Mouse (Mus musculus): ENCODE measurements around the gene Ccnd3.

The Ccnd3 gene

DNA sequence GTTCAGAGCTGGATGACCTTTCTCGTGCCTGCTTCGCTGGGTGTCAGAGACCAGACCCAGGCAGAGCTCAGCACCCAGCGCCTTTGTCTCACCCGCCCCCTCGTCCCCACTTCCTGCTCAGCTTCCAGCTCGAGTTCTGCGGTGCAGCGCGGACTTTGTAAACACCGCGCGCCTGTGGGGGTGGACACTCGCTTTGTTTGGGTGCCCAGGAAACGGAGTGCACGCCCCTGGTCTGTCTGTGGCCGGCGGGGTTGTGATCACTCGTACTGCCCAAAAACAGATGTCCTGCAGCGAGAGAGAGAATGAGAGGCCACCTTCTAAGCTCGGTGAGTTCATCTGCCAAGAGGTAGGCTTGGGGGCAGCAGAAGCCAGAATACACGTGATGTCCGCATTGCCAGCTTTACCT lies at the start of gene Ccnd3:
Ccnd3 (plus strand) TSS at position 111 of the 406 bp plus-strand sequence.
- peak; percentile 76 to 89 for DNase-seq (ENCODE audit: low spot score in 2 of 2)

DNA sequence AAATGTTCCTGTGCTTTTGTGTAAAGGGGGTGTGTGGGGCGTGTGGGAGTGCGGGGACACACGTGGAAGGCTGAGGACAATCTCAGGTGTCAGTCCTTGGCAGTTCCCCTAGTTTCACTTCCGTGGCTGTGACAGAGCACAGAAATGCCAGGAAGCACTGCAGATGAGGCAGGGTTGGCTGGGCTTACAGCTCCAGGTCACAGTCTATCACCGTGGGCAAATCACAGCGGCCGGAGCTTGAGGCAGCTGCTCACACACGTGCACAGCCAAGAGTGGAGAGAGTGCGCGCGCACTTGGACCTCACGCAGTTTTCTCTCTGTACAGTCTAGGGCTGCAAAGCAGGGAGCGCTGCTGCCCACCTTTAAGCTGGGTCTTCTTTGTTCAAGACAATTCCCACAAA lies 46.5 kb upstream of the Ccnd3 start:
- no peak for DNase-seq (ENCODE audit: low spot score in 2 of 2)

DNA sequence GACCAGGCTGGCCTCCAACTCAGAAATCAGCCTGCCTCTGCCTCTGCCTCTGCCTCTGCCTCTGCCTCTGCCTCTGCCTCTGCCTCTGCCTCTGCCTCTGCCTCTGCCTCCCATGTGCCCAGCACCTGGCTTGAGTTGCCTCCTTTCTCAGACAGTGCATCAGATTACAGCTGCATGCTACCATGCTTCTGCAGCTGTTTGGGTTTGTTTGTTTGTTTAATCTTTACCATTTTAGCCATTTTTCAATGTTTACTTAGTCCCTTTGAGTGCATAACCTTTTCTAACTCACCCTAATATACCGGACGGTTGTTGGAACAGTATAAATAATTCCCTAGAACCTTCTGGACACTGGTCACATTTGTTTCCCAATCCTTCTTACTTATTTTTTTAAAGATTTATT lies 45.9 kb upstream of the Ccnd3 start:
- DNase-seq (ENCODE audit: low spot score in 2 of 2): no peak

DNA sequence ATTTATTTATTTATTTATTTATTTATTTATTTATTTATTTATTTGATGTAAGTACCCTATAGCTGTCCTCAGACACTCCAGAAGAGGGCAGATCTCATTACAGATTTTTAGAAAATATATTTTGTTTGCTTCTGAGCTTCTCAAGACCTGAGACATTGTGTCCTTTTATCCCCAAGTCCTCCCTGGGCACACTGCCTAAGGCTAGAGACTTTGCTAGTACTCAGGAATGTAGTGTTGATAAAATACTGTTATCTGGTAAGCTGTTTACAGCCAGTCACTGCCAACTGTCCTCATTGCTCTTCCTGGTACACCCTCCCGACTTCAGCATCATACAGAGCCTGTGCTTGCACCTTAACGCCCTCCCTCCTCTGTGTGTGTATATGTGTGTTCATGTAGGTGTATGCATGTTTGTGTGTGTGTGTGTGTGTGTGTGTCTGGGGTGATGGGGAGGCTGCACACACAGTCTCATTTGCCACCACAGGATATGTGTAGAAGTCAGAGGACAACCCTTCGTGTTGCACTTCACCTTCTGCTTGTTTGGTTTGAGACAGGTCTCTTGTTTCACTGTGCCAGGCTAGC lies 45.4 kb upstream of the Ccnd3 start:
- DNase-seq (ENCODE audit: low spot score in 2 of 2): no peak

DNA sequence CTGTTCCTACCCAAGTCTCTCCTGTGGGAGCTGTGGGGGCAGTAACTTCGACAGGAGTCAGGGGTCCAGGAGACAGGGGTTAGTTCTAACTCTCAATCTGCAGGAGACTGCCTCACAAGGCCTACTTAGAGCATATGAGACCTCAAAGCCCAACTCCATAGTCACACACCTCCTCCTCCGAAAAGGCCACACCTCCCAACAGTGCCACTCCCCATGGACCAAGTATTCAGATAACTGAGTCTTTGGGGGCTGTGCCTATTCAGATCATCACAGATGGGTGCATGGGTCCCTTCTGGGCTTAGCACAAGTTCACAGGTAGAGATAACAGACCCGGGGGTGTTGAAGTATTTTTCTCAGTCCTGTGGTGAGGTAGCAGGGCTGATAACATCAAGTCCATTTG lies 43.2 kb upstream of the Ccnd3 start:
- no peak for DNase-seq (ENCODE audit: low spot score in 2 of 2)

DNA sequence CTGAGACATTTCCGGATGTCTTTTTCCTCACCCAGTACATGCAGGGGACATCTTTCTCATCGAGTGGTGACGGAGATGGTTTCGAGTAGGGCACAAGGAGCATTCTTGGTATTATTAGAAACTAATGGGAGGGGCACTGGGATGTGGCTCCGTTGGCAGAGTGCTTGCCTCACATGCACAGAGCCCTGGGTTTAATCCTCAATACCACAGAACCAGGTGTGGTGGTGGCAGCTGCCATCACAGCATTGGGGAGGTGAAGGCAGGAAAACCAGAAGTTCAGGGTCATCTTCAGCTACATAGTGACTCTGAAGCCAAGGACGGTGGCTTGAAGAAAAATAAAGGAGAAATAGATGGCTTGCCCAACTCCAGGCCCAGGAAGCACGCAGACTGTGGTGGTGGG lies 42.6 kb upstream of the Ccnd3 start:
- DNase-seq (ENCODE audit: low spot score in 2 of 2): no peak

DNA sequence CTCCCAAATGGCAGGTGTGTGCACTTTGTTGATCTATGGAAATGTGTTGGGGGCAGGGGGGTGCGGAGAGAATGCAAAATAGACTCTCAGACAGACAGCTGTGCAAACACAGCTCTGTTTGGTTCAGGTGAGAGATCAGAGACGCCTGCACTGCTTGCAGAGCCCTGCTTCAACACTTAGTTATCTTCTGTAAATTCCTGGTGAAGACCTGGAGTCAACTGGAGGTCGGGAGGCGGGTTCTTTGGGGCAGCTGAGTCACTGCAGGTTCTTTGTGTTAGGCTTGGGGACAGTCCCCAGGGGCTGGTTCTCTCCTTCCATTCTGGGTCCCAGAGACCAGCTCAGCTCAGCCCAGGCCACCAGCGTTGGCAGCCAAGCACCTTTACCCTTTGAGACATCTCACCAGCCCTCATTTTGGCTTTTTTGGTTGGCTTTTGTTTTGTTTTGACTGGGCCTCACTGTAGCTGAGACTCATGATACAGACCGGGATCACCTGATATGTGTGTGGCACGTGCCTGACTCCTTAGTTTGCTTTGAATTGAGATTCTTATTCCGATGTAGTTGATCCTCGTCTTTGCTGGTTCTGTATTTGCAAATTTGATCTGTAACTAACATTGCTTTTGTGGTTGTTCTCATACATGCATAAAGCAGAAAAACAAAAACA lies 42.0 kb upstream of the Ccnd3 start:
- DNase-seq (ENCODE audit: low spot score in 2 of 2): no peak

DNA sequence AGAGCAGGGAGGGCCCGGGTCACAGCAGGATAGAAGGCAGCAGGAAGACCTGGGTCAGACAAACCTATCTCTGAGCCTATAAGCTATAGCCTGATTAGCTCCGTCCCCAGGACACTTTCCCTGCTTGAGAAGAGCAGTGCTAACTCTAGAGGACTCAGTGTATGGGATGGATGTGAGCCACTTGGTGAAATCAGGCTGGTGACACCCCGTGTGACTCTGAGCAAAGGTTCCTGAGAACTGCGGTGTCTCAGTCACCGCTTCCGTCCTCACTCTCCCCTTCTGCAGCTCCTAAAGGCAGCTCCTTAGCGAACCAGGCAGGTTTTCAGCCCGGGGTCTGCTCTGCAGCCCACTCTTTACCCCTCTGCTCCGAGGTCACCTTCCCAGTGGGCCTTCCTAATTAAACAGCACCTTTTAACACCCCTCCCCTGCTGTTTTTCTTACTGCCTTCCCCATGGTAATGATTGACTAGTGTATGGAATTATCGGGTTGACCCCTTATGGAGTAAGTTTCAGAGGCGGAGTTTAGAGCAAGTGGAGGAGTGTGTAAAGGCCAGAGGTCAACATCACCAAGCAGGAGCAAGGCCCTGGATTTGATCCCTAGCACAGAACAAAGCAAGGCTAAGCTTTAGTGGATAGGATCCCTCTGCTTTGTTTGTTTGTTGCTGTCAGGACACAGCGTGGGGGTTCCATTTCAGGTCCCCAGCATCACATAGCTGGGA lies 40.4 kb upstream of the Ccnd3 start:
- DNase-seq (ENCODE audit: low spot score in 2 of 2): no peak

DNA sequence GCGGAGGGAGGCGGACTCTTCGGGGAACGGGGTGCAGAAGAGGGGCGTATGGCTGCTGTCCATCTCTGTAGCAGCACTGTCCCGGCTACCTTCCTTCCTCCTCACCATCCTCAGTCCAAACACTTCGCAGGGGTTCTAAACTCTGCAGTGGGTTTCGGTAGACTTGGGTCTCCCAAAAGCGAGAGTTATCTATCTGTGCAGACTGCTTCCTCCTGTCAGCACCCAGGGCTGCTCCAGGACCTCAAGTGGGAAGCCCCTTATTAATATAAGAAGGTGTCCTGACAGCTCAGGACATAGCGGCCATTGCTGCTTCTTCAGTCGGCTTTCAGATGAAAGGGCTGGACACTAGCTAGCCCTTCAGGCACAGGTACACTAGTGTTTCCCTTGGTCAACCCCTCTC lies 39.8 kb upstream of the Ccnd3 start:
- no peak for DNase-seq (ENCODE audit: low spot score in 2 of 2)

DNA sequence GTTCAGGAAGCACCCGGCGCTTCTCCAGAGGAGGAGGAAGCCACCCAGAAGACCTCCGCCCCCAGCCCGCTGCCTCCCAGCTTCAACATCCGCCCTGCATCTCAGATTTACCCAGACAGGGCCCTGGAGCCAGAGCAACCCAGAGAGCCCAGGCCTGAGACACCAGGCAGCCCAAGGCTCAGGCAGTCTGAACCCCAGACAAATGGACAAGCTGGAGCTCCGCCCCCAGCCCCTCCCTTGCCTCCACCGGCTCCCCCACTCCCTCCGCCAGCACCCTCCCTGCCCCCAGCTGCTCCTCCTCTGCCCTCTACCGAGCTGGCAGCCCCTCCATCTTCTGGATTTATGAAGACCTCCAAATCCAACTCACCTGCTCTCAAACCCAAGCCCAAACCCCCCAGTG lies 38.6 kb upstream of the Ccnd3 start:
- DNase-seq (ENCODE audit: low spot score in 2 of 2): no peak

DNA sequence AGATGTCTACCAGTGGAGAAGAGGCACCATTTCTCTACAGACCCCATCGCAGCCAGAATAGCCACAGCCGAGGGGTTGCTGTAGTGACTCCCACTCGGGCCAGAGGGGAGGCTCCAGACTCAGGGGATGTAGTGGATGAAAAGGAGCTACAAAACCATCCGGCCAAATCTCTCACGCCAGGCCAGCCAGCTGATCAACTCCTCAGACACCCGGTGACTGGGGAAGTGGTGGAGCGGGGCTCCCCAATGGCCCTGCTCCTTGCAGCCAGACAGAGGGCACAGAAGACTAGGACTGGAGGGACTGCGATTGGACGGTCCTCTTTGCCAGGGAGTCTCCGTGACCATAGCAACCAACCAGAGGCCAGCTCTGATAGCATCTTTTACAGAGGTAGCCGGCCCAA lies 37.2 kb upstream of the Ccnd3 start:
- no peak for DNase-seq (ENCODE audit: low spot score in 2 of 2)

DNA sequence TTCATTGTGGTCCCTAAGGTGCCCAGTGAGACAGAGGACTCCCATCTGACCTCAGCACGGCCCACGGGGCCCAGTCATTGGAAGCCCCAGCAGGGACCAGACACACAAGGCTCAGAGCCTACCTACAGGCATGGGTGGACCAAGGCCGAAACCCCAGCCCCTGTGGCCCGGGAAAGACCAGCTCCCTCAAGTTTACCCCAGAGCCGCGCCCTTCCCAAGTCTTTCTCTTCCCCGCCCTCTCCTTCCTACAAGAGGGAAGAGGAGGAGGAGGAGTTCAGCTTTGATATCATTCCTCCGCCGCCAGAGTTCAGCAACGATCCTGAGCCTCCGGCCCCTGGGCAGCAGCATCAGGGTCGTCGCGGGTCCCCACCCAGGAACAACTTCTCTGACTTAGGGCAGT lies 36.8 kb upstream of the Ccnd3 start:
- DNase-seq (ENCODE audit: low spot score in 2 of 2): no peak

DNA sequence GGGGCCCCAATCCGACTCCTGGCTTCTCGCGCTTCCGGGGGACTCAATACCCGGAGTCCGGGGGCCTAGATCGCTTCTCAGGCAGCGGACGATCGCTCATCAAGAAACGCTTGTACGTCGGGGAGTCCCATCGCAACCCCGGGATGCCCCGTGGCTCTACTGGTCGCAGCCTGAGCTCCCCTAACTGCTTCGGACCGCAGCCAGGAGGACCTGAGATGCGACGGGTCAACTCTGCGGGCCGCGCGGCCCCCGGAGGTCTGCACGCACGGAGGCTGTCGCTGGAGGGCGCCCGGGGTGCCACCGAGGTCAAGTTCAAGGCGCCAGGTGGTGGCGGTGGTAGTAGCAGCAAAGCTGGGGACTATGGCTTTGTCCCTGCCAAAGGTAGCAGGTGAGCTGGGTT lies 36.4 kb upstream of the Ccnd3 start:
- DNase-seq (ENCODE audit: low spot score in 2 of 2): no peak

DNA sequence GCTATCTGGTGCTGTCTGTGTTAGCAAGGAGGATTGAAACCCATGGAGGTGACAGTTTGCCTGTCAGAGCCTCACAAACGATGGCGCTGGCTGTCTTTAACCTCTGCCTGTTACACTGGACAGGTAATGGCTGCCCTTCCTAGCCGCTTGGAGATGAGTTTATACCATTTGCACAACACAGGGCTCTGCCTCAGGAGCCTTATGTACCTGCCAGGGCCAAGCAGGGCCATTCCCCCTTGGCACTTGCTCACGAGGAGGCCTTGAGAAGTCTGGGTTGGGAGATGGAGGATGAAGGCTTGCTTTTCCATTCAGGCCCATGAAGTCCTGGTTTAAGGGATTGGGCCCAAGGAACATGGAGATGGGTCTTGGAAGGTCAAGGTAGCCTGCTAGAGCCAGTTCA lies 35.2 kb upstream of the Ccnd3 start:
- no peak for DNase-seq (ENCODE audit: low spot score in 2 of 2)

DNA sequence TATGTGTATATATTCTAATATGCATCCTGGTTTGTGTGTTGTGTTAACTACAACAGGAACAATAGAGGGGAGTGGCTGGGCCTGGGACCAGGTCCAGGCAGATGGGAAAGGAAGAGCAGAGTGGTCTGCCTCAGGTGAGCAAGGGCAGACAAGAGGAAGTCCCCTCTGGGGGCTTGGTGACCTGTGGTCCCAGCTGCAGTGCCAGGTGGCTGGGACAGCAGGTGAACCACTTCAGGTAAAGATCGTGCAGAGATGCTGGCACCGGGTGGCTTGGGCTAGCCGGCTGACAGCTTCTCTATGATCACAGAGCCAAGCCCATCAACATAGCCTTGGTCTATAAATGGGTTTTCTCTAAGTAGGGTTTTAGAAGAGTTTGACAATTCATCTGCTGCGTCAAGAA lies 34.7 kb upstream of the Ccnd3 start:
- DNase-seq (ENCODE audit: low spot score in 2 of 2): no peak

DNA sequence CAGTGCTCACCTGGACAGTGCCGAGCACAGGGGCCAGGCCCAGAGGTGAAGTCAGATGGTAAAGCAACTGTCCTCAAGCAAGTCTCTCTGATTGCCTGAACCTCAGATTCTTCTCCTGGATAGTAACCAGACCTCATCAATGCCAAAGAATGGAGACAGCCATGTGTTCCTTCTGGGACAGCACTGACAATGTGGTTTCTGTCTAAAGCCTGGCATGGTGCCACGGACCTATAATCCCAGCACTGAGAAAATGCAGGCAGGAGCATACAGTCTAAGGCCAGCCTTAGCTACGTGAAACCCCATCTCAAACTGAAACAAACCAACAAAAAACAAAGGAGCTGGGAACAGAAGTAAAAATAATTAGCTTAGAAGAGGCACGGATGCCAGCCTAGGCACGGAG lies 34.2 kb upstream of the Ccnd3 start:
- no peak for DNase-seq (ENCODE audit: low spot score in 2 of 2)

DNA sequence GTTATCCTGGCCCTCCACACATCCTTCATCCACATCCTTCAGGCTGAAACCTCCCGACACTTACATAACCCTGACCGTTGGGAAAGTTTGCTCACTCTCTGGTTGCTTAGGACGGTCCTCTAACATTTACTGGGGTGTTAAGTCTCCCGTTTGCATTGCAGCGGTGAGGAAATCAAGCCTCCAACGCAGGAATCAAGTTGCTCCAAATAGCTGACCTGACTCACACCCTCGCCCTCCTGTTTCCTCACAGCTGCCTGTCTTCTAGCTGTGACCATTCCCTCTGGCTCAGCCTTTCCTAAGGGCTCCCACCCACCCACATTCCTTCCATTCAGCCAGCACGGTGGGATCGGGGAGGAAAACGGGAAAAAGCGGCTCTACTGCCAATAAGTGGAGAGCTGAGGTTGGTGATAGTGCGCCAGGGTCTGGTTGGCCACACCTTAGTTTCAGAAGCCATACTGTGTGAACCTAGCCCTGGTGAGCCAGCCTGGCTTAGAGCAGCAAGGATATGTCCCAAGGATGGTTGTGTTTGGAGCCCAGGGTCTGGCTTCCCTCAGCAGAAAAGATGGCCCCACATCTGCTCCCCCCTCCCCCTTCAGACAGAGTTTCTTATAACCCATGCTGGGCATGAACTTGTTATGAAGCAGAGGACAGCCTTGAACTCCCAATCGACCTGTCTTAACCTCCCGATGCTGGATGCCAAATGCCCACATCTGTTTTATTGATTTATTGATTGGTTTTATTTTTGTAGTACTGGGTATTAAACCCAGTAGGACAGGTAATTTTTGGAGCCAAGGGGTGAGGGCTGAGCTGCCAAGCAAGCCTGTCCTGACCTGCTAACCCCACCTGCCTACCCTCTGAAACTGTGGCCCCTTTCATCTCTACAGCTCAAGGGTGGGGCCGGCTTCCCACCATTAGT lies 32.2 kb upstream of the Ccnd3 start:
- no peak for DNase-seq (ENCODE audit: low spot score in 2 of 2)

DNA sequence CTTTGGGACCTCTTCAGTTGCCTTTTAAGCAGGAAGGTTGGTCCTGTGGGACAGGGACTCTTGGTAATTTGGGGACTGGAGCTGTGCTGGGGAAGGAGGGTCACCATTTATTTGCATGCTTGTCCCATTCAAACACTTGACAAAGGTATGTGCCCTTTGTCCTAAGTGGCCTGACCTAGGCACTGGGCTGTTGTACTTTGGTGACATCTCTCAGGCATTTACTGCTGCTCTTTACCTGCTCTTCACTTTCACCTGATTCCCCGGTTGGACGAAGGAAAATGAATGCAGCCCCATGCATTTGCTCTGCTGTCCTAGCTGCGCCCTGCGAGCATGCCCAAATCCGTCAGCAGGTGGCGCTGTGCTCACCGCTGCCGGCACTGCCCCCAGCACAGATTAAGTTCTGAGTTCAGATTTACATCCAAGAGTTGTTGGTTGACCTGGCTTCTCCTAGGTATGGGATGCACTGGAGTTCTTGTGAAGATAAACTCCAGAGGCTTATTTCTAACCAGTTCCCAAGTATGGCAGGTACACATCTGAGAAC lies 31.3 kb upstream of the Ccnd3 start:
- peak in 1 of 2 experiments; percentile 49 for DNase-seq (ENCODE audit: low spot score in 2 of 2)

DNA sequence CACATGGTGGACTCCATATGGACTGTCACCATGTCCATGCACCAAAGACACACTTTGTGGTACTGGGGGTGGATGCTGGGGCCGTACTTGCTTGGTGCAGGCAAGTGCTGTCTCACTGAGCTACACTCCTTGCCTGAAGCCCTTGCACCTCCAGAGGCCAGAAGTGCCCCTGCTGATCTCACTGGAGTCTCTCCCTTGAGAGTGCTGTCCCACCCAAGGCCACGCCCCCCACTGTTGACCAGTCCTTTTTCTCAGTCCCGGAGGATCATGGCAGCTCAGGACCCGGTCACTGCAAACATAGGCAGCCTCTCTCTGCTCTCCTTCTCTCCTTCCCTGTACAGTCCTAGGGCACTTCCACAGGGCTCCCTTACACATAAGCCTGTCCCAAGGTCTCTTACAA lies 30.6 kb upstream of the Ccnd3 start:
- no peak for DNase-seq (ENCODE audit: low spot score in 2 of 2)

DNA sequence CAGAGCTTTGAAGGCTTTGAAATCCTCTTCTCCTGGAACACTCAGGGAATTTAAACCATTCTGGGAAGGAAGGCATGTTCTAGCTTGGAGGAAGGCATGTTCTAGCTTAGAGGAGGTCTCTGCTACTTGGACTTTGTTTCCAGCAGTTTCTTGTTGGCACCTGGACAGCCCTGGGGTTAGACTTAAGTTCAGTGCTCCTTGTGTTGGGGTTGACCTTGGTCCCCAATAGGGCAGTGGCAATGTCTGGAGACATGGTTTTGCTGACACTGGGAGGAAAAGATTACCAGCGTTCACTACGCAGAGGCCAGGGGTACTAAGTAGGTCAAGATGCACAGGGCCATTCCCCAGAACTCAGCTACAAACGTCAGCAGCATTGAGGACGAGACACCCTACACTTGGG lies 29.7 kb upstream of the Ccnd3 start:
- DNase-seq (ENCODE audit: low spot score in 2 of 2): no peak

DNA sequence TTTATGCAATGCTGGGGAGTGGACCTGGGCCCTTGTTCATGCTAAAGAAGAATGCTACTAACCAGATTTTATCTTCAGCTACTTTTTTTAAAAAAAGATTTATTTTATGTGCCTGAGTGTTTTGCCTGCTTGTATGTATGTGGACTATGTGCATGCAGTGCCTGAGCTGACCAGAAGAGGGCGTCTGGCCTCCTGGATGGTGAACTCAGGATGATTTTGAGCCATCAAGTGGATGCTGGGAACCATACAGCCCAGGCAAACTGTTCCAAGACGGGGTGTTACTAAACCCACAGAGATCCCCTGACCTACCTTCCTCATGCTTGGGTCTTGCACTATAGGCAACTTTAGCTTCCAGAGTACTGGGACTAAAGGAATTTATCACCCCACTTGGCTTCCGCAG lies 29.1 kb upstream of the Ccnd3 start:
- no peak for DNase-seq (ENCODE audit: low spot score in 2 of 2)

DNA sequence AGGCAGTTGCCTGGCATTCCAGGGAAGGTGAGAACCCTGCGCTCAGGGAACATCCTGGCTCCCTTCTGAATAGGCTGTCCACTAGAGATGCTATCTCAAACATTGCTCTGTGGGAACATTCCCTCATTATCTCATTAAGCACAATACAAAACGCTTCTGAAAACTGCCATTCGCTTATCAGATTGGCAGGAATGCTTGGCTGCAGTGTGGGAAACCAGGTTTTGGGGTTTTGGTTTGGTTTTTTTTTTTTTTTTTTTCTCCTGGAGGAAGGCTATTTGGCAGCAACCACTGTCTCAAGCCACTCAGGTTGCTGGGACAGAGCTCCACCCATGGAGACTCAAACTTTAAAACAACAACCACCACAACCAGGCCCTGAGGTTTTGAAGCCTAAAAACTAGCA lies 25.0 kb upstream of the Ccnd3 start:
- no peak for DNase-seq (ENCODE audit: low spot score in 2 of 2)

All from urinary bladder, postnatal 36 days (tissue).